ENCODE assay signal across 18 mouse cellular contexts in genomic region chr5:76659958-76660635, GRCm38 (mm10). TPM values are rescaled to one million over a fixed set of nuclear protein-coding genes. Genes with fewer than 3 reads are reported as not detected.
A peak's percentile ranks its signal among the peaks of the same experiment; 100 is the strongest.
DNase-seq lines count a peak whose midpoint lies in the region; ATAC-seq and TF ChIP-seq lines count a peak whose summit lies in the region.
"Had no signal": no experiment of that assay in that cellular context is flagged by ENCODE, and none has a peak within 500 bp of the region (broad histone marks: within the 10 kb centered on the region; RNA-seq: fewer than 3 reads in every experiment).

No protein-coding gene starts in this region.

- H3K9ac ChIP-seq in forebrain, embryonic 15.5 days (replicated peaks) = no peak overlapping the region
- no peak overlapping the region for H3K9ac ChIP-seq in hindbrain, postnatal 0 days (replicated peaks; ENCODE audit: low read length)
- H3K9ac ChIP-seq in midbrain, postnatal 0 days (replicated peaks; ENCODE audit: low read length, poor library complexity, severe bottlenecking) = no peak overlapping the region
- H3K9ac ChIP-seq: heart, embryonic 13.5 days had no signal

- WGBS in forebrain, embryonic 15.5 days = 73% methylated on average over 8 of the region's 8 CpGs
- WGBS in hindbrain, postnatal 0 days = 47% methylated on average over 8 of the region's 8 CpGs
- WGBS in midbrain, postnatal 0 days = 69% methylated on average over 8 of the region's 8 CpGs

- H3K27ac ChIP-seq in forebrain, embryonic 15.5 days (replicated peaks) = no peak overlapping the region
- no peak overlapping the region for H3K27ac ChIP-seq in hindbrain, postnatal 0 days
- H3K27ac ChIP-seq in midbrain, postnatal 0 days (ENCODE audit: low read depth, low read length) = no peak overlapping the region
- H3K27ac ChIP-seq: heart, embryonic 13.5 days; left cerebral cortex, adult 2 months; macrophage had no signal

- H3K4me2 ChIP-seq in forebrain, embryonic 15.5 days (replicated peaks) = peak overlapping the region; percentile 59; the same call in 1 of the 2 replicates
- H3K4me2 ChIP-seq in hindbrain, postnatal 0 days (ENCODE audit: low read depth, low read length) = peak overlapping the region; percentile 8; the same call in 1 of the 2 replicates
- H3K4me2 ChIP-seq in midbrain, postnatal 0 days (ENCODE audit: low read depth, low read length, poor library complexity, severe bottlenecking) = peak overlapping the region; percentile 82
- H3K4me2 ChIP-seq: heart, embryonic 13.5 days had no signal

- H3K9me3 ChIP-seq in forebrain, embryonic 15.5 days = no peaks in the 10 kb centered on the region
- no peaks in the 10 kb centered on the region for H3K9me3 ChIP-seq in hindbrain, postnatal 0 days (ENCODE audit: low read length)
- H3K9me3 ChIP-seq in midbrain, postnatal 0 days (ENCODE audit: low read length) = no peaks in the 10 kb centered on the region
- H3K9me3 ChIP-seq: G1E; heart, embryonic 13.5 days had no signal

- TF ChIP-seq CTCF in hindbrain, postnatal 0 days (IDR thresholded peaks at IDR 0.05; ENCODE audit: low read depth) = no peak
- no peak for TF ChIP-seq CTCF in midbrain, postnatal 0 days (IDR thresholded peaks at IDR 0.05)

- peak; percentile 79 for DNase-seq in heart, adult 11 months
- DNase-seq in heart, adult 9 months (ENCODE audit: low spot score in 2 of 2) = no peak
- DNase-seq in hindbrain, postnatal 0 days (ENCODE audit: low spot score) = no peak
- no peak for DNase-seq in midbrain, postnatal 0 days (ENCODE audit: low spot score)
- no peak for DNase-seq in gastrocnemius, postnatal 10 days
- no peak for DNase-seq in thymus, postnatal 10 days (ENCODE audit: low spot score in 2 of 2)
- DNase-seq: adrenal gland, postnatal 10 days; cerebellum, adult 9-11 months; gastrocnemius, postnatal 14 days; kidney, adult 2 months; right cerebral cortex, adult 18-20 months; spleen, adult 18-20 months; thymus, postnatal 4 days had no signal

- no peak overlapping the region for H3K4me3 ChIP-seq in forebrain, embryonic 15.5 days
- H3K4me3 ChIP-seq in hindbrain, postnatal 0 days (ENCODE audit: low read length) = no peak overlapping the region
- peak overlapping the region; percentile 93; the same call in 1 of the 2 replicates for H3K4me3 ChIP-seq in midbrain, postnatal 0 days (ENCODE audit: low read depth, low read length)
- H3K4me3 ChIP-seq: heart, embryonic 13.5 days; left cerebral cortex, adult 2 months had no signal

- 0 out of 2 replicates have a peak, but pooled peaks cover 2% of the 10 kb centered on the region for H3K36me3 ChIP-seq in forebrain, embryonic 15.5 days
- H3K36me3 ChIP-seq in hindbrain, postnatal 0 days (ENCODE audit: insufficient read depth, low read length) = no peaks in the 10 kb centered on the region
- H3K36me3 ChIP-seq in midbrain, postnatal 0 days (ENCODE audit: insufficient read depth, low read length) = no peaks in the 10 kb centered on the region
- H3K36me3 ChIP-seq: heart, embryonic 13.5 days had no signal

- no peak for ATAC-seq in forebrain, embryonic 15.5 days (replicated peaks)
- ATAC-seq in hindbrain, postnatal 0 days = no peak
- ATAC-seq in midbrain, postnatal 0 days (ENCODE audit: low FRiP score) = no peak

- H3K4me1 ChIP-seq in forebrain, embryonic 15.5 days = peaks cover 40% of the 10 kb centered on the region
- H3K4me1 ChIP-seq in hindbrain, postnatal 0 days (ENCODE audit: insufficient read depth, low read length) = 0 out of 2 replicates have a peak, but pooled peaks cover 4% of the 10 kb centered on the region
- H3K4me1 ChIP-seq in midbrain, postnatal 0 days (ENCODE audit: insufficient read depth, low read length) = 0 out of 2 replicates have a peak, but pooled peaks cover 4% of the 10 kb centered on the region

- H3K27me3 ChIP-seq in forebrain, embryonic 15.5 days = no peaks in the 10 kb centered on the region
- no peaks in the 10 kb centered on the region for H3K27me3 ChIP-seq in hindbrain, postnatal 0 days (ENCODE audit: insufficient read depth, low read length)
- no peaks in the 10 kb centered on the region for H3K27me3 ChIP-seq in midbrain, postnatal 0 days (ENCODE audit: insufficient read depth, low read length)

RNA-seq across cellular contexts. Expression of gene C530008M17Rik, which starts 3.8 kb away (rescaled TPM):
- 84.9 and 94.2 TPM in 2 replicates for polyA plus RNA-seq in forebrain, embryonic 15.5 days (2015; fragmentation: Nextera tagmentation; extraction: Ambion mirVana)
- 55.3 and 66.4 TPM in 2 replicates for total RNA-seq in hindbrain, postnatal 0 days (2014; rRNA removed)
- 52.5 and 56.4 TPM in 2 replicates for polyA plus RNA-seq in hindbrain, postnatal 0 days (2015; fragmentation: Nextera tagmentation; extraction: Ambion mirVana)
- total RNA-seq in midbrain, postnatal 0 days (2014; rRNA removed) = 68.7 and 86.2 TPM in 2 replicates
- polyA plus RNA-seq in midbrain, postnatal 0 days (2015; fragmentation: Nextera tagmentation; extraction: Ambion mirVana) = 39.3 and 59.3 TPM in 2 replicates
- 10 to 100 TPM in 1 of 2 experiments, 1 to 10 TPM in 1; 9.1 to 10.7 TPM for total RNA-seq in gastrocnemius, postnatal 10 days (2021)

Comparison
In these comparisons a context has a peak if more than half of its experiments do, and no peak if none do; other contexts are left out.
1. H3K4me2 ChIP-seq: peak in every context shown above with its lines; median percentile 82 in midbrain, postnatal 0 days; 59 in forebrain, embryonic 15.5 days; 8 in hindbrain, postnatal 0 days.